Comparison of ENCODE assay signal across 20 mouse cellular contexts in the genomic region with DNA sequence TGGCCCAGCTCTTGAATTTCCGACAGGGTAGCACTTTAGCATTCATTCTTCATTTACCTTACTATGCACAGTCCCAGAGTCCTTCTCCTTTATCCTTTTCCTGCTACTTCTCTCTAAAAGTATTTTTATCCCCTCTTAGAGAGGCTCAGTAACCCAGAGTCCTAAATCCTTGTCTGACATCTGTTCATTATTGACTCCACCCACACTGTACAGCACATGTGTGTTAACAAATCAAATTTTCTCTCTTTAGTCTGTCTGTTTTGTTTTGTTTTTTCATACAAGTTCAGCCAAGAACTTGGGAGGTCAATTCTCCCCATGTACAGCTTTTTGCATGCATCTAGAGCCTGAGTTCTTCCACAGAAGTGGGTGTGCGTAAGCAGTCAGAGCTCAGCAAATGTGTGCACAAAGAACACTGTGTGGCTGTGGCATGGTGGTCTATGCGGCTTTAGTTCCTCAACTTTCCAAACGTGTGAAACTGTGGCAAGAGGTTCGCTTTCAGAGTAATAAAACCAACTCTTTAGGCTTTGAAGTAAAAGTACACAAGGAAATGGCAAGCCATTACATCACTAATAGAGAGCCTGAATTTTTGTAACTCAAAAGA. TPM values are rescaled to one million over a fixed set of nuclear protein-coding genes. Genes with fewer than 3 reads are reported as not detected.
DNase-seq lines count a peak whose midpoint lies in the region; ATAC-seq and TF ChIP-seq lines count a peak whose summit lies in the region.
"Had no signal": no experiment of that assay in that cellular context is flagged by ENCODE, and none has a peak within 500 bp of the region (broad histone marks: within the 10 kb centered on the region; RNA-seq: fewer than 3 reads in every experiment).

No protein-coding gene starts in this region.

- H3K4me1 ChIP-seq in kidney, embryonic 14.5 days (ENCODE audit: control insufficient read depth, insufficient read depth, low read length): 0 out of 2 replicates have a peak, but pooled peaks cover 6% of the 10 kb centered on the region
- H3K4me1 ChIP-seq in lung, embryonic 14.5 days (ENCODE audit: insufficient read depth): no peaks in the 10 kb centered on the region
- peaks cover 10% of the 10 kb centered on the region; the same call in 1 of the 2 replicates for H3K4me1 ChIP-seq in embryonic facial prominence, embryonic 14.5 days (ENCODE audit: control insufficient read depth, insufficient read depth, low read length)
- H3K4me1 ChIP-seq in limb, embryonic 14.5 days (ENCODE audit: control insufficient read depth, insufficient read depth, low read length): peaks cover 20% of the 10 kb centered on the region
- H3K4me1 ChIP-seq: heart, embryonic 15.5 days had no signal

- H3K4me3 ChIP-seq in kidney, embryonic 14.5 days (ENCODE audit: low read length): no peak overlapping the region
- no peak overlapping the region for H3K4me3 ChIP-seq in lung, embryonic 14.5 days (ENCODE audit: low read depth, low read length)
- no peak overlapping the region for H3K4me3 ChIP-seq in embryonic facial prominence, embryonic 14.5 days (ENCODE audit: low read depth, low read length)
- H3K4me3 ChIP-seq in limb, embryonic 14.5 days (replicated peaks; ENCODE audit: low read length): no peak overlapping the region
- H3K4me3 ChIP-seq: forebrain, embryonic 13.5 days; heart, embryonic 15.5 days; hindbrain, embryonic 13.5 days; midbrain, embryonic 10.5 days; myocyte had no signal

- H3K9me3 ChIP-seq in kidney, embryonic 14.5 days (ENCODE audit: control insufficient read depth, low read length): no peaks in the 10 kb centered on the region
- no peaks in the 10 kb centered on the region for H3K9me3 ChIP-seq in lung, embryonic 14.5 days (ENCODE audit: low read depth, low read length)
- no peaks in the 10 kb centered on the region for H3K9me3 ChIP-seq in embryonic facial prominence, embryonic 14.5 days (ENCODE audit: control insufficient read depth, low read length)
- H3K9me3 ChIP-seq in limb, embryonic 14.5 days (ENCODE audit: control insufficient read depth, low read length): no peaks in the 10 kb centered on the region
- H3K9me3 ChIP-seq: forebrain, embryonic 13.5 days; heart, embryonic 15.5 days; hindbrain, embryonic 13.5 days; midbrain, embryonic 10.5 days had no signal

- no peaks in the 10 kb centered on the region for H3K27me3 ChIP-seq in kidney, embryonic 14.5 days (ENCODE audit: control insufficient read depth, insufficient read depth, low read length)
- no peaks in the 10 kb centered on the region for H3K27me3 ChIP-seq in lung, embryonic 14.5 days (ENCODE audit: insufficient read depth, low read length)
- H3K27me3 ChIP-seq in embryonic facial prominence, embryonic 14.5 days (replicated peaks; ENCODE audit: control insufficient read depth, insufficient read depth, low read length): no peaks in the 10 kb centered on the region
- H3K27me3 ChIP-seq in limb, embryonic 14.5 days (ENCODE audit: control insufficient read depth, insufficient read depth, low read length): no peaks in the 10 kb centered on the region
- H3K27me3 ChIP-seq: forebrain, embryonic 13.5 days; heart, embryonic 15.5 days; hindbrain, embryonic 13.5 days had no signal

- DNase-seq in kidney, postnatal 36 days: no peak
- no peak for DNase-seq in lung, embryonic 14.5 days
- DNase-seq in lung, postnatal 25 days (ENCODE audit: low spot score): no peak
- no peak for DNase-seq in embryonic facial prominence, embryonic 14.5 days (ENCODE audit: low spot score)
- DNase-seq in limb, embryonic 14.5 days (ENCODE audit: low spot score): peak; percentile 30
- DNase-seq in adrenal gland, postnatal 14 days: no peak
- DNase-seq: adrenal gland, postnatal 25 days; cerebellum, adult 9-10 months; heart, postnatal 36 days; kidney, adult 2 months; lung, adult 18-20 months; lung, postnatal 4 days had no signal

- TF ChIP-seq CTCF in lung, embryonic 14.5 days (IDR thresholded peaks at IDR 0.05; ENCODE audit: low read depth): no peak

- no peak overlapping the region for H3K4me2 ChIP-seq in kidney, embryonic 14.5 days (replicated peaks; ENCODE audit: low read depth, low read length)
- no peak overlapping the region for H3K4me2 ChIP-seq in lung, embryonic 14.5 days
- H3K4me2 ChIP-seq in embryonic facial prominence, embryonic 14.5 days (ENCODE audit: low read depth, low read length): no peak overlapping the region
- H3K4me2 ChIP-seq in limb, embryonic 14.5 days (replicated peaks; ENCODE audit: low read depth, low read length, severe bottlenecking): no peak overlapping the region
- H3K4me2 ChIP-seq: forebrain, embryonic 13.5 days; heart, embryonic 15.5 days; hindbrain, embryonic 13.5 days had no signal

- ATAC-seq in kidney, embryonic 14.5 days (ENCODE audit: low FRiP score, low TSS enrichment): peak; percentile 70
- ATAC-seq in lung, embryonic 14.5 days (ENCODE audit: insufficient read depth): peak; percentile 54; the same call in 1 of the 2 replicates
- ATAC-seq in embryonic facial prominence, embryonic 14.5 days (ENCODE audit: low read depth): no peak
- peak; percentile 45; the same call in 1 of the 2 replicates for ATAC-seq in limb, embryonic 14.5 days (ENCODE audit: low FRiP score, low read depth)
- ATAC-seq: CD4-positive, CD25-positive, alpha-beta regulatory T cell, adult 4 months; midbrain, embryonic 16.5 days had no signal

- WGBS in kidney, embryonic 14.5 days: 48% methylated on average over 5 of the region's 5 CpGs
- 74% methylated on average over 5 of the region's 5 CpGs for WGBS in lung, embryonic 14.5 days
- 70% methylated on average over 5 of the region's 5 CpGs for WGBS in embryonic facial prominence, embryonic 14.5 days
- whole genome bisulfite sequencing in limb, embryonic 14.5 days: 41% methylated on average over 5 of the region's 5 CpGs

- TF ChIP-seq POLR2A in limb, embryonic 14.5 days (IDR thresholded peaks at IDR 0.05; ENCODE audit: borderline replicate concordance, extremely low read depth, insufficient read depth, insufficient read length): no peak

- H3K27ac ChIP-seq in kidney, embryonic 14.5 days (ENCODE audit: low read depth, low read length): no peak overlapping the region
- no peak overlapping the region for H3K27ac ChIP-seq in lung, embryonic 14.5 days (ENCODE audit: low read depth)
- peak overlapping the region; percentile 11 for H3K27ac ChIP-seq in embryonic facial prominence, embryonic 14.5 days (replicated peaks; ENCODE audit: low read depth, low read length)
- peak overlapping the region; percentile 55 for H3K27ac ChIP-seq in limb, embryonic 14.5 days (replicated peaks; ENCODE audit: low read depth, low read length)
- H3K27ac ChIP-seq: forebrain, embryonic 13.5 days; heart, embryonic 15.5 days; midbrain, embryonic 10.5 days had no signal

- H3K9ac ChIP-seq in kidney, embryonic 14.5 days (ENCODE audit: low read depth, low read length): no peak overlapping the region
- no peak overlapping the region for H3K9ac ChIP-seq in lung, embryonic 14.5 days
- no peak overlapping the region for H3K9ac ChIP-seq in embryonic facial prominence, embryonic 14.5 days (ENCODE audit: low read depth, low read length)
- no peak overlapping the region for H3K9ac ChIP-seq in limb, embryonic 14.5 days (ENCODE audit: low read depth, low read length, severe bottlenecking)
- H3K9ac ChIP-seq: forebrain, embryonic 13.5 days; heart, embryonic 15.5 days; hindbrain, embryonic 13.5 days had no signal

- peaks cover 9% of the 10 kb centered on the region; the same call in 1 of the 2 replicates for H3K36me3 ChIP-seq in kidney, embryonic 14.5 days (ENCODE audit: control insufficient read depth, insufficient read depth, low read length)
- H3K36me3 ChIP-seq in lung, embryonic 14.5 days (ENCODE audit: insufficient read depth): peaks cover 17% of the 10 kb centered on the region
- peaks cover 34% of the 10 kb centered on the region for H3K36me3 ChIP-seq in embryonic facial prominence, embryonic 14.5 days (ENCODE audit: control insufficient read depth, insufficient read depth, low read length)
- peaks cover 38% of the 10 kb centered on the region for H3K36me3 ChIP-seq in limb, embryonic 14.5 days (ENCODE audit: control insufficient read depth, insufficient read depth, low read length)
- H3K36me3 ChIP-seq: heart, embryonic 15.5 days had no signal

RNA-seq across cellular contexts. Expression of a gene that starts 42.7 kb away (rescaled TPM):
- polyA plus RNA-seq in kidney, embryonic 14.5 days (2014; fragmentation: Nextera tagmentation; extraction: Ambion mirVana): 30.6 and 64.5 TPM in 2 replicates
- polyA plus RNA-seq in lung, embryonic 14.5 days (2014; fragmentation: Nextera tagmentation; extraction: Ambion mirVana): 44.9 and 45.5 TPM in 2 replicates
- polyA plus RNA-seq in embryonic facial prominence, embryonic 14.5 days (2014; fragmentation: Nextera tagmentation; extraction: Ambion mirVana): 38.3 and 47.3 TPM in 2 replicates
- polyA plus RNA-seq in limb, embryonic 14.5 days (2012; rRNA removed): 90.8 and 103 TPM in 2 replicates
- 55.4 and 59.7 TPM in 2 replicates for polyA plus RNA-seq in limb, embryonic 14.5 days (2014; fragmentation: Nextera tagmentation; extraction: Ambion mirVana)
- 31.3 and 43.3 TPM in 2 replicates for total RNA-seq in adrenal gland, postnatal 14 days (2021)
- polyA plus RNA-seq: CD4-positive, CD25-positive, alpha-beta regulatory T cell, adult 4 months had no signal

Comparison
In these comparisons a context has a peak if more than half of its experiments do, and no peak if none do; other contexts are left out.
1. H3K27ac ChIP-seq: peak in embryonic facial prominence, embryonic 14.5 days (single experiment) and limb, embryonic 14.5 days (single experiment); none in kidney, embryonic 14.5 days (single experiment) and lung, embryonic 14.5 days (single experiment).